Mouse (Mus musculus) embryo, embryonic 10 days (tissue): Measurements from ENCODE around the gene Hmx2.

ENCODE experiments used
- DNase-seq: peaks from one replicate; pipeline ENCODE4 v3.0.0-alpha.2; 2015; ENCODE audit warnings: low spot score

Gene Hmx2

GRCm38 (mm10) chr7:131548473-131548872 lies at the start of gene Hmx2:
Gene Hmx2 (plus strand): TSS chr7:131548773.
- no peak for DNase-seq

GRCm38 (mm10) chr7:131503739-131504138 lies 44.8 kb upstream of the Hmx2 start:
- DNase-seq = no peak

- DNase-seq = peak; percentile 91
These were observed 8.6 kb upstream of the Hmx2 start for GRCm38 (mm10) chr7:131539979-131540378.

GRCm38 (mm10) chr7:131541184-131542114 lies 7.1 kb upstream of the Hmx2 start:
- DNase-seq = peak; percentile 64

GRCm38 (mm10) chr7:131542115-131542871 lies 6.3 kb upstream of the Hmx2 start, which contains the start of gene Hmx3:
Gene Hmx3 (plus strand): TSS chr7:131542867.
- DNase-seq = peak; percentile 72

GRCm38 (mm10) chr7:131542872-131543622 lies 5.5 kb upstream of the Hmx2 start:
- DNase-seq = no peak

GRCm38 (mm10) chr7:131543623-131544481 lies 4.7 kb upstream of the Hmx2 start:
- DNase-seq = peak; percentile 63

GRCm38 (mm10) chr7:131544871-131545270 lies 3.7 kb upstream of the Hmx2 start:
- DNase-seq = no peak

GRCm38 (mm10) chr7:131545701-131546385 lies 2.7 kb upstream of the Hmx2 start:
- no peak for DNase-seq

GRCm38 (mm10) chr7:131546423-131546822 lies 2.1 kb upstream of the Hmx2 start:
- no peak for DNase-seq

GRCm38 (mm10) chr7:131547481-131547880 lies 1.1 kb upstream of the Hmx2 start:
- no peak for DNase-seq

- peak; percentile 4 for DNase-seq
These were observed 2.9 kb downstream of the Hmx2 start for GRCm38 (mm10) chr7:131551471-131551870.

GRCm38 (mm10) chr7:131551931-131552741 lies 3.6 kb downstream of the Hmx2 start:
- DNase-seq = peak; percentile 58

GRCm38 (mm10) chr7:131552781-131553180 lies 4.2 kb downstream of the Hmx2 start:
- no peak for DNase-seq

GRCm38 (mm10) chr7:131553771-131554175 lies 5.2 kb downstream of the Hmx2 start:
- peak; percentile 67 for DNase-seq

GRCm38 (mm10) chr7:131554341-131555180 lies 6.0 kb downstream of the Hmx2 start:
- peak; percentile 42 for DNase-seq

- DNase-seq = peak; percentile 58
These were observed 6.9 kb downstream of the Hmx2 start for GRCm38 (mm10) chr7:131555301-131556081.

GRCm38 (mm10) chr7:131556116-131556515 lies 7.5 kb downstream of the Hmx2 start:
- no peak for DNase-seq
